Mouse (Mus musculus): ENCODE results near the gene Ramac. TPM values are rescaled to one million over a fixed set of nuclear protein-coding genes. Genes with fewer than 3 reads are reported as not detected.
A peak's percentile ranks its signal among the peaks of the same experiment; 100 is the strongest.

Ramac gene
- polyA plus RNA-seq, 1 experiment from 2014 or later = 113 TPM

DNA sequence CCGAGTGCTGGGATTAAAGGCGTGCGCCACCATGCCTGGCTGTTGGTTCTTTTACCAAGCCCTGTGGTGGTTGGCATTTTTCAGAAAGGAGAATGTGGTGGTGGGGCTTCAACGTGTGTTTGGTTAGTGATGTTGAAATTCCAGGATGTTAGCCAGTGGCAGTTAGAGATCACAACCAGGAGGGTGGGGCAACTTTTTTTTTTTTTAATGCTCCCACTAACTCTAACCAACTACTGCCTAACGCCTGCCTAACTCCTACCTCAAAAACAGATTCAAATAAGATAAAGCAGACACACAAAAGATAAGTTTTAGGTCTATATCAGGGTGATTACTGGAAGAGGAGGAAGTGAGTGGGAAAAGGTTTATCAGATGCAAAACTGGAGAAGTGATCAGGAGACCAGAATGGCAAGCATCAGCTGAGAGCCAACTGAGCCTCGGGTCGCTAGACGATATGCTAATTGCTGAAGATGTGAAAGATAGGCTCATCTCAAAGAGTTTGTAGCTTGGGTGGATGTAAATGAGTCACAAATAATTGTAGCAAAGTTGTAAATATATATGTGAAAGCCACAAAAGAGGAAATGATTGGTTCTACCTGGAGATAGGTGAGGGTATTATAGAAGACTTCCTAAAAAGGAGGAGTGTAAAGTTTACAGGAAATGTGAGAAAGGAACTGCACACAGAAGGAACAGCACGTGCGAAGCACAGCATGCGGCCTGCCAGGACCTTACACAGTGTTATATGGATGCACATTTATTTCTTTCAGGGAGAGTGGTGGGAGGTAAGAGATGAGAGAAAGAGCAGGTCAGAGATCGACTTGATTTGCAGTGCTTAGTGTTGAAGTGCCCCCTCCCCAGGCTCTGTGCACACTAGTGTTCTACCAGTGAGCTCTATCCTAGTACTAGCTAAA lies 30.3 kb upstream of the Ramac start:
- no peak for ATAC-seq (ENCODE audit: insufficient number of reproducible peaks, insufficient read depth, low FRiP score, low TSS enrichment, low read depth)

DNA sequence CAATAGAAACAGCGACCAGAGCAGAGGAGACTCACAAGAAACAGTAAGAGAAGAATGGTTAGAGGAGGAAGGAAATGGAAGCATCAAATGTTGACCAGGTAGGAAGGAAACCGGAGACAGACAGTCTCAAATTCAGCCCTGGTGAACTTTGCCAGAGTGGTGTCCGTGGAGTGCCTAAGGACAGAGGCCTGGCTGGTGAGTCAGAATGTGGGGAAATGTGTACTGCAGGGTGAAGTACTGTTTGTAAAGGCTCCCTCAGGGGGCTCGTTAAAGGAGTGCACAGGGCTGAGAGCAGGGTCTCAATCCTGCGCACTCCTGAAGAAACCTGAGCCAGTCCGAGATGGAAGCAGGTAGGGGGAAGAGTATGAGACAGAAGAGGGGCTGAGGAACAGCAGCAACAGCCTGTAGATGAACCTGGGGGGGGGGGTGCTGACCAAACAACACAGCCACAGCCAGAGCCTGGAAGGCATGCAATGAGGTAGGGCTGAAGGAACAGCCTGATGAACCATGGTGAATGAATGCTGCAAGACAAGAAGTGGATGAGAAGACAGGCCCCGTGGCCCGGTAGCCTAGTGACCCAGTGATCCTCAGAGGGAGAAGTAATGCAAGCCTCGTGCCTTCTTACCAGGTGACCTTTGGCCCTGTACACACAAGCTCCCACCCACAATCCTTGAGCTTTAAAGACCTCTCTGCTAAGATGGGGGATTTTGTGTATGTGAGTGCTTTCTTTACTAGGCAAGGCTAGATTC lies 27.3 kb upstream of the Ramac start:
- Histone ChIP-seq H3K4me2 (no peak overlapping the region), H3K36me3 (no peaks in the 10 kb centered on the region), H3K9ac (replicated peaks) (no peak overlapping the region), H3K27ac (peak overlapping the region; percentile 14; the same call in 1 of the 2 replicates), H3K27me3 (no peaks in the 10 kb centered on the region), H3K4me3 (replicated peaks) (no peak overlapping the region), H3K4me1 (replicated peaks) (peaks cover 7% of the 10 kb centered on the region; the same call in 1 of the 2 replicates), H3K9me3 (no peaks in the 10 kb centered on the region)
- 52% methylated on average over 9 of the region's 9 CpGs for whole genome bisulfite sequencing
- ATAC-seq (ENCODE audit: insufficient number of reproducible peaks, insufficient read depth, low FRiP score, low TSS enrichment, low read depth) = no peak

More for the DNA sequence above, 30.3 kb upstream of the Ramac start:
- no peaks in the 10 kb centered on the region for H3K27me3 ChIP-seq
- no peak overlapping the region for H3K9ac ChIP-seq (replicated peaks)
- H3K9me3 ChIP-seq = no peaks in the 10 kb centered on the region
- H3K4me2 ChIP-seq = no peak overlapping the region
- no peak overlapping the region for H3K27ac ChIP-seq
- H3K4me3 ChIP-seq (replicated peaks) = no peak overlapping the region
- H3K36me3 ChIP-seq = no peaks in the 10 kb centered on the region
- peaks cover 18% of the 10 kb centered on the region for H3K4me1 ChIP-seq (replicated peaks)
- 86% methylated on average over 12 of the region's 12 CpGs for WGBS

DNA sequence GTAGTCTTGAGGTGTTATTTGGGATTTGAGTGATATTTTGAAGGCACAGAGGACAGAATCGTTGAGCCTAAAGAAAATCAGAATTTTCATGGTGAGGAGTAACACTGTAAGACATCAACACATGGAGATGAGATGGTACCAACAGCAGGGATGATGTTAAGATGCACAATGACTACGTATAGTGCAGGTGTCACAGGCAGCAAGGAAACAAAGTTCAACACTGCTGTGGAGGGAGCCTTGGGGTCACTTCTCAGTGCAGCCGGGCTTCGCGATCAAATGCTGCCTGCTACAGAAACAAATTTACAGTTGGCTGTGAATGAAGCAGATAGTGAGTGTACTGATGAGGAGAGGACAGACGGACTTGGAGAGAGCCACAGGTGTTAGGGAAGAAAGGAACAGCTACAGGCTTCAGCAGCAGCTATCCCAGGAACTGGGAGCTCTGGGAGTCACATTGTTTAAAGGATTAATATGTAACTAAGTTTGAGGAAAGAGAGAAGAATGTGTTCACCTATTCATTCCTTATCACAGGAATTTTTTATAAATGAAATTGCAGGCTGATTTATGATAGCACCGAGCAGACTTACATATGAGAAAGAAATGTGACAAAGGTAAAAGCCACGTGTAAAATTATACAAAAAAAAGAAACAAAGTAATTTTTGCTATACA lies 23.9 kb upstream of the Ramac start:
- peaks cover 6% of the 10 kb centered on the region; the same call in 1 of the 2 replicates for H3K4me1 ChIP-seq (replicated peaks)
- H3K36me3 ChIP-seq = no peaks in the 10 kb centered on the region
- H3K4me3 ChIP-seq (replicated peaks) = no peak overlapping the region
- H3K9ac ChIP-seq (replicated peaks) = no peak overlapping the region
- 77% methylated on average over 8 of the region's 8 CpGs for WGBS
- no peaks in the 10 kb centered on the region for H3K27me3 ChIP-seq
- H3K9me3 ChIP-seq = no peaks in the 10 kb centered on the region
- H3K4me2 ChIP-seq = no peak overlapping the region
- no peak for ATAC-seq (ENCODE audit: insufficient number of reproducible peaks, insufficient read depth, low FRiP score, low TSS enrichment, low read depth)
- H3K27ac ChIP-seq = no peak overlapping the region

DNA sequence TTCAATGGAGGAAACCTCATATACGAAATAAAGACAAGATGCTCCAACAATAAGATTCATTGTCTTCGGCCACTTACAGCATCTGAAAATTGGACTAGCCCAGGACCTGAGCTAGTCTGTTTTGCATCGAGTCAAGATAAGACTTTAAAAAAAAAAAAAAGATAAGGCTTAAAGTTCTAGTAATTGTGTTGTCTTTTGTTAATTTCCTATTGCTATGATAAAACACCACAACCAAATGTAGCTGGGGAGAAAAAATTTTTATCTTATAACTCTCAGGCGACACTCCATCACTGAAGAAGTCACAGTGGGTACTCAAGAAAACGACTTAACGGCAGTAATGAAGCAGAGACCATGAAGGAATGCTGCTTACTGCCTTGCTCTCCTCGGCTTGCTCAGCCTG lies 22.7 kb upstream of the Ramac start:
- Histone ChIP-seq H3K4me3 (replicated peaks) (no peak overlapping the region), H3K36me3 (no peaks in the 10 kb centered on the region), H3K4me2 (no peak overlapping the region), H3K9ac (replicated peaks) (no peak overlapping the region), H3K4me1 (replicated peaks) (peaks cover 6% of the 10 kb centered on the region; the same call in 1 of the 2 replicates), H3K27me3 (no peaks in the 10 kb centered on the region), H3K27ac (no peak overlapping the region), H3K9me3 (no peaks in the 10 kb centered on the region)
- no peak for ATAC-seq (ENCODE audit: insufficient number of reproducible peaks, insufficient read depth, low FRiP score, low TSS enrichment, low read depth)
- WGBS = 89% methylated on average over 7 of the region's 7 CpGs

DNA sequence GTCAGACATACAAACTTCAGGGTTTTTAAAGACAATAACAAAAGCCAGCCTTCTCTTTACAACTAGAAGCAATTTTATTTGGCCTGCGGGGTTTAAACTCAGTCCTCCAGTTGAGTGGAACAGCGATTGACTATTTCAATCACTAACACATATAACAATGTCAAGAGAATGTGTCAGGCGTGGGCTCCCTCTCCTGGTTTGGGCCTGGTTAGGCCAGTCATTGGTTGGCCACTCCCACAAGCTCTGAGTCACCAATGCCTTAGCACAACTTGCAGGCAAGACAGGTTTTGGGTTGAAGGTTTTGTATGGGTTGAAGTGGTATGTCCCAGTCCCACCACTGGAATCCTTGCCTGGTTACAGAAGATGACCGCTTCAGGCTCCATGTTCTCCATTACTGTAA lies 18.6 kb upstream of the Ramac start:
- ATAC-seq (ENCODE audit: insufficient number of reproducible peaks, insufficient read depth, low FRiP score, low TSS enrichment, low read depth) = no peak
- WGBS = 57% methylated on average over 4 of the region's 4 CpGs
- H3K9me3 ChIP-seq = peaks cover 5% of the 10 kb centered on the region; the same call in 1 of the 2 replicates
- no peaks in the 10 kb centered on the region for H3K4me1 ChIP-seq (replicated peaks)
- H3K27me3 ChIP-seq = no peaks in the 10 kb centered on the region
- no peak overlapping the region for H3K9ac ChIP-seq (replicated peaks)
- H3K36me3 ChIP-seq = no peaks in the 10 kb centered on the region
- H3K4me3 ChIP-seq (replicated peaks) = no peak overlapping the region
- H3K27ac ChIP-seq = no peak overlapping the region
- H3K4me2 ChIP-seq = no peak overlapping the region

DNA sequence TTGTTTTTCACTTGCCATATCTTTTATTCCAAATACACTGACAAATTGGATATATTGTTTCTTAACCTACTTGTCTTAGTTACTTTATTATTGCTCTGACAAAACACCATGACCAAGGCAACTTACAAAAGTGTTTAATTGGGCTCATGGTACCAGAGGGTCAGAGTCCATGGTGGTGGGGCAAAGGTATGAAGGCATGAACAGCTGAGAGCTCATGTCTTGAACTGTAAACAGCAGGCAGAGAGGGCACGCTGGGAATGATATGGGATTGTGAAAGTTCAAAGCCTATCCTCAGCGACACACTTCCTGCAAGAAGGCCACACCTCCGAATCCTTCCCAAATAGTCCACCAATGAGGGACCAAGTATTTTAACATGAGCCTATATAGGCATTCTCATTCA lies 14.8 kb upstream of the Ramac start:
- ATAC-seq (ENCODE audit: insufficient number of reproducible peaks, insufficient read depth, low FRiP score, low TSS enrichment, low read depth) = no peak
- no peak overlapping the region for H3K27ac ChIP-seq
- H3K9ac ChIP-seq (replicated peaks) = no peak overlapping the region
- WGBS = 86% methylated on average over 3 of the region's 3 CpGs
- no peak overlapping the region for H3K4me3 ChIP-seq (replicated peaks)
- H3K4me1 ChIP-seq (replicated peaks) = no peaks in the 10 kb centered on the region
- no peak overlapping the region for H3K4me2 ChIP-seq
- no peaks in the 10 kb centered on the region for H3K36me3 ChIP-seq
- no peaks in the 10 kb centered on the region for H3K27me3 ChIP-seq
- H3K9me3 ChIP-seq = peaks cover 5% of the 10 kb centered on the region; the same call in 1 of the 2 replicates

DNA sequence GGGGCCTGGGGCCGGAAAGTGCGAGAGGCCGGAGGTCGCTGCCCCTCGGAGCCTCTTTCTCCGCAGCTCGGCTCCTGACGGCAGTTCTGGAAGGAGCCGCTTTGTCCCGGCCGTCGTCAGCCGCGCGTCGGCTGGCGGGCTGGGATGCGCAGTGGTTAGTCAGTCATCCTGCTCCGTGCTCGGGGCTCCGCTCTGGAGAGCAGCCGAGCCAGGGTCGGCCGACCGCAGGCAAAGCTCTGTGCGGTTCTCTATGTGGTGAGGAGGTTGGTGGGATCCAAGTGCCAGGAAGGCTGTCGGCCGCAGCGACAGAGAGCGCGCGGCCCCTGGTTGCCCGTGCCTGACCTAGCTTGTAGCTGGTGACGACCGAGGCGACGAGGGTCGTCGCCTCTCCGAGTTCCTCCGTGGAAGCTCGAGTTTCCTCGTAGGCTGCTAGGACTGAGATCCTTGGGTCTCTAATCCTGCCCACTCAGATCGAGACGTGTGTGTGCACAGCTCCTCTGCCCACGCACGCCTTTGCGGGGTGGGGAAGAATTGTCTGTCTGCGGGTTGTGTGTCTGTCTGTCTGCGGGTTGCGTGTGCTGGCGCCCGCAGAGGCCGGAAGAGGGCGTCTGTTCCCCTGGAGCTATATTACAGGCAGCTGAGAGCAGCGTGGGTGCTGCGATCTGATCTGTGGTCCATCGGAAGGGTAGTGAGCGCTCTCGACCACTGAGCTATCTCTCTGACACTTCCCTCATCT lies 553 bp downstream of the Ramac start:
- H3K4me1 ChIP-seq (replicated peaks) = peaks cover 9% of the 10 kb centered on the region
- H3K27ac ChIP-seq = peak overlapping the region; percentile 87
- peak; percentile 57 for ATAC-seq (ENCODE audit: insufficient number of reproducible peaks, insufficient read depth, low FRiP score, low TSS enrichment, low read depth)
- no peaks in the 10 kb centered on the region for H3K27me3 ChIP-seq
- H3K9me3 ChIP-seq = no peaks in the 10 kb centered on the region
- peak overlapping the region; percentile 94 for H3K4me3 ChIP-seq (replicated peaks)
- no peaks in the 10 kb centered on the region for H3K36me3 ChIP-seq
- H3K4me2 ChIP-seq = peak overlapping the region; percentile 88
- 2% methylated on average over 60 of the region's 60 CpGs for WGBS
- peak overlapping the region; percentile 84 for H3K9ac ChIP-seq (replicated peaks)

DNA sequence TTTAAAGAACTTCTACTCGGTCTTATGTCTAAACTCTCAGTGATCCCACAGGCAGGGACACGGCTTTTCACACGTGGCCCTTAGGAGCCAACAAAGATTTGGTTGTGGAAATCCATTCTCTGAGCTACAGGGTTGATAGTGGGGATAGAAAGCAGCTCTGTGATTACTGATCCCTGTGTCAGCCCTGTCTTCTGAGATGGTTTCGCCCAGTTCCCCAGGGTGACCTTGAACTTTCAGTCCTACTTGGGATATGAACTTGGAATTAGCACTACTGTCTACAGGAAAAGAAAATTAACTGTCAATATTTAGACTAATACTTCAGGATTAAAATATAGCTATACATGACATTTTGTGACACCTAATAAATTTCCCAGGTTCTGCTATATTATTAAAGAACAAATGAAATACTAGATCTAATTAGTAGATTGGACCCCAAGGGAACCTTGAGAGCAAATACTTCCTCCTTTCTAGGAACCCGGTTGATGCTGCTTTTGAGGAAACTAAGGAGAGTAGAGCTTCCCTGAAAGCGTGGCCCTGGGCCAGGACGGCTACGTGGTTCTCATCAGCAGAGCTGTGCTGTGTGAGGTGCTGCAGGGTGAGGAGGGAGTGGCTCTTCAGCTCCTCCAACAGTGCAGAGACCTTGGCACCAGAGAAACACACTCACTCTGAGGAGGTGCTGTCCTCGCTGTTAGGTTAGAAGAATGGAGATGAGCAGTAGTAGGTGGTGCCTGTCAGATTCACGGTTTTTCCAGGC lies 10.2 kb downstream of the Ramac start:
- no peak for ATAC-seq (ENCODE audit: insufficient number of reproducible peaks, insufficient read depth, low FRiP score, low TSS enrichment, low read depth)
- Histone ChIP-seq H3K27me3 (no peaks in the 10 kb centered on the region), H3K27ac (no peak overlapping the region), H3K9me3 (0 out of 2 replicates have a peak, but pooled peaks cover 5% of the 10 kb centered on the region), H3K4me3 (replicated peaks) (no peak overlapping the region), H3K4me1 (replicated peaks) (no peaks in the 10 kb centered on the region), H3K4me2 (no peak overlapping the region), H3K9ac (replicated peaks) (no peak overlapping the region), H3K36me3 (peaks cover 4% of the 10 kb centered on the region)
- WGBS = 80% methylated on average over 10 of the region's 10 CpGs

DNA sequence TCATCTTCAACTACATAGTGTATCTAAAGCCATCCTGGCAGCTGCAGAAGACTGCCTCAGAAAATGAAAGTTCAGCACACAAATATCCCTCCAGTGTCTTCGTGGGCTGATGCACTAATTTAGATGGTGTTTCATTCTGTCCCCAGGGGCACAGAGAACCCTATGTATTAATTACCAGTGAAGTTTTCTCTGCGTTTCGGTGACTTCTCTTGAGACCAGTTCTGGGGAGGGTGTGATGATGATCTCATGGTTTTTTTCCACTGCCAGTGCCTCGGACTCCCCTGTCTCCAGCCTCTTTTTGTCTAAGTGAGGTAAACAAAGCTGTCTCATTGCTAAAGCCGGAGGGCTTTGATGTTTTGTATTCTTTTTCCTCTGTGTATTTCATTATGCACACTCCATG lies 12.6 kb downstream of the Ramac start:
- ATAC-seq (ENCODE audit: insufficient number of reproducible peaks, insufficient read depth, low FRiP score, low TSS enrichment, low read depth) = no peak
- no peak overlapping the region for H3K4me3 ChIP-seq (replicated peaks)
- no peak overlapping the region for H3K9ac ChIP-seq (replicated peaks)
- whole genome bisulfite sequencing = 84% methylated on average over 5 of the region's 5 CpGs
- H3K4me2 ChIP-seq = no peak overlapping the region
- H3K4me1 ChIP-seq (replicated peaks) = no peaks in the 10 kb centered on the region
- H3K27ac ChIP-seq = no peak overlapping the region
- peaks cover 15% of the 10 kb centered on the region for H3K36me3 ChIP-seq
- no peaks in the 10 kb centered on the region for H3K27me3 ChIP-seq
- H3K9me3 ChIP-seq = peaks cover 7% of the 10 kb centered on the region; the same call in 1 of the 2 replicates

DNA sequence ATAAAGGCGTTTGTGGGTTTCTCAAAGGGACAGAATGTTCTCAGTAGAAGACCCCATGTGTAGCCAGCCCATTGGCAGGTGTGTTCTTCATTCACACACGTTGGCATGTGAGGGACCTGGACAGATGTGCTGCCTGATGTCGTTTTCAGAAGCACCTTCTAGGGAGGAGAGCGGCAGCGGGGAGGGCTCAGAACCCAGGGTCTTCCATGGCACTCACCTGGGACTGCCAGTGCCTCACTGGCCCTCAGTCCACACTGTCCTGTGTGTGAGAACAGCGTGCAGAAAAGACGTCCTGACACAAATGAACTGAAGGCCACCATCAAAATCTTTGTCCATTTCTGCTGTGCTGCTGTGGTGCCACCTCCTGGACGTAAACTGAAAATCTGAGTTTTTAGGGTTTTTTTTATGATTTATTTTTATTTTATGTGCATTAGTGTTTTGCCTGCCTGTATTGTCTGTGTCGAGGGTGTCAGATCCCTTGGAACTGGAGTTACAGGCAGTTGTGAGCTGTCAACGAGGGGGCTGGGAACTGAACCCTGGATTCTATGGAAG lies 15.0 kb downstream of the Ramac start:
- Histone ChIP-seq H3K27me3 (no peaks in the 10 kb centered on the region), H3K9ac (replicated peaks) (no peak overlapping the region), H3K36me3 (peaks cover 38% of the 10 kb centered on the region), H3K4me1 (replicated peaks) (no peaks in the 10 kb centered on the region), H3K27ac (no peak overlapping the region), H3K4me3 (replicated peaks) (no peak overlapping the region), H3K9me3 (peaks cover 14% of the 10 kb centered on the region; the same call in 1 of the 2 replicates), H3K4me2 (no peak overlapping the region)
- ATAC-seq (ENCODE audit: insufficient number of reproducible peaks, insufficient read depth, low FRiP score, low TSS enrichment, low read depth) = no peak
- WGBS = 78% methylated on average over 10 of the region's 10 CpGs
